Mouse (Mus musculus): ENCODE data around the gene Zfp513.
"Not testable (repeated sequence)": the region's sequence is repeated elsewhere in the genome, so short reads cannot be mapped to it uniquely, and the experiment has no call there.

The Zfp513 gene

GRCm38 (mm10) chr5:31201742-31202590 is at the start of gene Zfp513:
TSS of gene Zfp513 (minus strand) at chr5:31202303.
- DNase-seq (ENCODE audit: low read depth, low spot score) = peak; percentile 98

- DNase-seq (ENCODE audit: low read depth, low spot score) = no peak
Observed at GRCm38 (mm10) chr5:31251541-31252101, 49.5 kb upstream of the Zfp513 start, which contains the start of gene Krtcap3. TSS of gene Krtcap3 (plus strand) at chr5:31251691.

GRCm38 (mm10) chr5:31250716-31251115 is 48.6 kb upstream of the Zfp513 start:
- DNase-seq (ENCODE audit: low read depth, low spot score) = no peak

- DNase-seq (ENCODE audit: low read depth, low spot score) = no peak
Observed at GRCm38 (mm10) chr5:31242191-31242590, 40.1 kb upstream of the Zfp513 start.

- DNase-seq (ENCODE audit: low read depth, low spot score) = no peak
Observed at GRCm38 (mm10) chr5:31241522-31242034, 39.5 kb upstream of the Zfp513 start.

- DNase-seq (ENCODE audit: low read depth, low spot score) = peak; percentile 98
Observed at GRCm38 (mm10) chr5:31240637-31241521, 38.8 kb upstream of the Zfp513 start, which contains the start of the genes Nrbp1 and Gm9970. TSS of gene Nrbp1 (plus strand) at chr5:31240864. TSS of gene Gm9970 (minus strand) at chr5:31241232.

- DNase-seq (ENCODE audit: low read depth, low spot score) = no peak
Observed at GRCm38 (mm10) chr5:31226641-31227040, 24.5 kb upstream of the Zfp513 start.

GRCm38 (mm10) chr5:31222696-31223095 is 20.6 kb upstream of the Zfp513 start:
- no peak for DNase-seq (ENCODE audit: low read depth, low spot score)

GRCm38 (mm10) chr5:31221304-31221945 is 19.3 kb upstream of the Zfp513 start:
- DNase-seq (ENCODE audit: low read depth, low spot score) = peak; percentile 87

GRCm38 (mm10) chr5:31220448-31221303 is 18.6 kb upstream of the Zfp513 start, which contains the start of gene Ppm1g:
TSS of gene Ppm1g (minus strand) at chr5:31220687.
- peak; percentile 97 for DNase-seq (ENCODE audit: low read depth, low spot score)

- DNase-seq (ENCODE audit: low read depth, low spot score) = no peak
Observed at GRCm38 (mm10) chr5:31219911-31220447, 17.9 kb upstream of the Zfp513 start.

GRCm38 (mm10) chr5:31219474-31219873 is 17.4 kb upstream of the Zfp513 start:
- peak; percentile 28 for DNase-seq (ENCODE audit: low read depth, low spot score)

GRCm38 (mm10) chr5:31219070-31219469 is 17.0 kb upstream of the Zfp513 start:
- DNase-seq (ENCODE audit: low read depth, low spot score) = peak; percentile 38

GRCm38 (mm10) chr5:31218294-31218693 is 16.2 kb upstream of the Zfp513 start:
- DNase-seq (ENCODE audit: low read depth, low spot score) = peak; percentile 62

GRCm38 (mm10) chr5:31216554-31216953 is 14.5 kb upstream of the Zfp513 start:
- DNase-seq (ENCODE audit: low read depth, low spot score) = not testable (repeated sequence)

GRCm38 (mm10) chr5:31204421-31204820 is 2.3 kb upstream of the Zfp513 start:
- no peak for DNase-seq (ENCODE audit: low read depth, low spot score)

- DNase-seq (ENCODE audit: low read depth, low spot score) = no peak
Observed at GRCm38 (mm10) chr5:31203866-31204265, 1.8 kb upstream of the Zfp513 start.

GRCm38 (mm10) chr5:31202933-31203332 is 830 bp upstream of the Zfp513 start:
- DNase-seq (ENCODE audit: low read depth, low spot score) = no peak

GRCm38 (mm10) chr5:31201042-31201741 is 911 bp downstream of the Zfp513 start:
- peak; percentile 87 for DNase-seq (ENCODE audit: low read depth, low spot score)

Measured in A20 (cell line).